Mouse (Mus musculus) megakaryocyte, embryonic 14.5 days (primary cell): ENCODE data around the gene Gngt2.

ENCODE experiments used
- FLI1 ChIP-seq: IDR thresholded peaks from 2 replicates; pipeline ENCODE4 v1.6.1; 2012; ENCODE audit warnings: low read length, inconsistent platforms, mixed read lengths
- GATA1 ChIP-seq: IDR thresholded peaks from 3 replicates; pipeline ENCODE4 v1.6.1; 2012; ENCODE audit warnings: mixed read lengths, low read length, inconsistent platforms, borderline replicate concordance

DNA sequence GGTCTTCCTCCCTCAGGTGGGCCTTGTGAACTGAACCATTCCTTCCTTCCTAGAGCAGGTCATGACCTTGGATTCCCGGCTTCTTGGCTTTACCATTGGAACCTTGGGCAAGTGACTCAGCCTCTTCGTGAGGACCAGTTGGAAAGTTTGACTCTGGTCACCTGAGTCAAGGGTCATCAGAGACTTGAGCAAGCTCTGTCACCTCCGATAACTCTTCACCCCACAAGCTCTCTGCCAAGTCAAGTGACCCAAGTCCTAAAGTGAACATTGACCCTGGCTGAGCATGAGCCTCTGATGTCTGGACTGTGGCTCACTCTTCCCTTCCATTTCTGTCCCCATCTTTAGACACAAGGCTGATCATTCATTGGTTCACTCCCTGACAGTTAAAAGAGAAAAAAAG, 15.5 kb upstream of the Gngt2 start:
- TF ChIP-seq GATA1, result no peak
- TF ChIP-seq FLI1, result no peak
